Mouse (Mus musculus): ENCODE measurements around the gene Aacs.
"Not testable (repeated sequence)": the region's sequence is repeated elsewhere in the genome, so short reads cannot be mapped to it uniquely, and the experiment has no call there.

GRCm38 (mm10) chr5:125434347-125434746 is 41.3 kb upstream of the Aacs start:
- not testable (repeated sequence) for TF ChIP-seq BHLHE40 (IDR thresholded peaks at IDR 0.05; ENCODE audit: borderline replicate concordance, low read depth, low read length); TCF12 (IDR thresholded peaks at IDR 0.05; ENCODE audit: low read depth, low read length); UBTF (IDR thresholded peaks at IDR 0.05; ENCODE audit: borderline replicate concordance, insufficient read depth, low read depth, low read length)
- TF ChIP-seq CTCF (IDR thresholded peaks at IDR 0.05 in 2 of 3, conservative IDR thresholded peaks at IDR 0.05 in 1 of 3; ENCODE audit: control insufficient read depth in 1 of 3, insufficient read depth in 1 of 3, low read depth in 2 of 3, low read length in 3 of 3, poor library complexity in 1 of 3, severe bottlenecking in 1 of 3) = peak; percentile 33 to 50 (median 45); a peak in 5 of 6 replicates
- TF ChIP-seq GATA1 (IDR thresholded peaks at IDR 0.05; ENCODE audit: low read depth, low read length) = 0 out of 2 replicates have a peak, but pooled peaks have one; percentile 1
